Mouse (Mus musculus): ENCODE data around the gene Vps18. TPM values are rescaled to one million over a fixed set of nuclear protein-coding genes. Genes with fewer than 3 reads are reported as not detected.
A peak's percentile ranks its signal among the peaks of the same experiment; 100 is the strongest.

Vps18 gene
- total and polyA plus RNA-seq, 2 experiments from 2014 or later = 20.5 to 34.0 TPM

DNA sequence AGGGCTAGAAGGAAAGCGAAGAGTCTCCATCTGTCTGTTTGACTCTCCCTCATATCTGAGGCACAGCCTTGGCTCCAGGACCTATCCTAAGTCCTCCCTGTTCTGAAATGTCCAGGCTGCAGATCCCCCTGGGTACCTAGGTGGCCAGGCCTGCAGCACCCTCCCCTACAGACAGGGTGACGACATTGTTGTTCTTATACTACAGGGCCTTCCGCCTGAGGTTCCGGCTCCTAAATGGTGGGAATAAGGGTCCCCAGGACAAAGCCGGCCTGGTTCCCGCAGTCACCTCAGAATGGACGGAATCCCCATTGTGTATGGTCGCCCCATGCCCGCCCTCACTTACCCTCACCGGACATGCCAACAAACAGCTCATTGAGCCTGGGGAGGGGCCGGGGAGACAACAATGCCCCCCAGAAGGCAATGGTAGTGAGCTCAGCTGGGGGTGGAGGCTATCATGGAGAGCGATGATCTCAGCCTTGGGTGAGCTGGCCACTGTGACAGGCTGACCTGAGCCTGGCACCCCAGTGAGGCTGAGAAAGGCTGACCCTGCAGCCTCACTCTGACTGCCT lies 26.3 kb downstream of the Vps18 start:
- Histone ChIP-seq H3K27me3 (ENCODE audit: insufficient read depth, low read length) (0 out of 2 replicates have a peak, but pooled peaks cover 3% of the 10 kb centered on the region), H3K27ac (no peak overlapping the region), H3K36me3 (ENCODE audit: insufficient read depth, low read length) (no peaks in the 10 kb centered on the region), H3K4me3 (ENCODE audit: low read length) (no peak overlapping the region), H3K4me2 (ENCODE audit: low read depth, low read length) (no peak overlapping the region), H3K9me3 (ENCODE audit: low read length) (no peaks in the 10 kb centered on the region), H3K9ac (replicated peaks; ENCODE audit: low read length) (no peak overlapping the region), H3K4me1 (ENCODE audit: insufficient read depth, low read length) (no peaks in the 10 kb centered on the region)
- 58% methylated on average over 12 of the region's 12 CpGs for WGBS
- DNase-seq (ENCODE audit: low spot score) (no peak), ATAC-seq (no peak)
- no peak for TF ChIP-seq CTCF (IDR thresholded peaks at IDR 0.05; ENCODE audit: low read depth)

DNA sequence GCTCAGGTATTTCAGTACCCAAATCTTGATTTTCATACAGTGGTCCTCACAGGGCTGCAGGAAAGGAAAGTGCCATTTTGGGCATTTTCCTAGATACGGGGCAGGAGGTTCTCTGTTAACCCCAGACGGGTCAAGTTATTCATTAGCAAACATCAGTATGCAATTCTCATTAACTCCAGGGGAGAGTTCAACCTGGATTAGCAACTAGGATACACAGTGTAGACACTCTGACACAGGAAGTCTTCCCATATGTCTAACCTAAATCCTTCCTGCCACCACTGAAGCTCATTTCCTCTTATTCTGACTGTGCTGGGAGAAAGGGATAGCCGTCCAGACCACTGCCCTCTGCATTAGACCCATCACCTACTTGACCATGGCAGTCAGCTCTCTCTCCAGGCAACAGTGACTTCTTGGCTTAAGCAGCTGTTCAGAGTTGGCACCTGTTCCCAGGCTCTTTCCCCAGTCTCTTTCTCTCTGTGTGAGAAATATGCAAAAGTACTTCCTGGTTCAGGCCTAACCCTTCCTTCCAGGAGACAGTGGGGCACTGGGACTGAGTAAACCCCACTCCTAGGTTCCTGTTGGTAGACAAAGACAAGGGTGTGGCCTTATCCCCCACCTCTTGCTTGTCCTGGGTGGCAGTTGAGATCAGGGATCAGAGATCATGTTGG lies 29.6 kb downstream of the Vps18 start:
- Histone ChIP-seq H3K9ac (replicated peaks; ENCODE audit: low read length) (no peak overlapping the region), H3K27me3 (ENCODE audit: insufficient read depth, low read length) (peaks cover 20% of the 10 kb centered on the region; the same call in 1 of the 2 replicates), H3K9me3 (ENCODE audit: low read length) (no peaks in the 10 kb centered on the region), H3K4me1 (ENCODE audit: insufficient read depth, low read length) (peaks cover 12% of the 10 kb centered on the region), H3K36me3 (ENCODE audit: insufficient read depth, low read length) (no peaks in the 10 kb centered on the region), H3K4me3 (ENCODE audit: low read length) (no peak overlapping the region), H3K27ac (no peak overlapping the region), H3K4me2 (ENCODE audit: low read depth, low read length) (no peak overlapping the region)
- TF ChIP-seq CTCF (IDR thresholded peaks at IDR 0.05; ENCODE audit: low read depth) = no peak
- WGBS = 75% methylated on average over 3 of the region's 3 CpGs
- ATAC-seq = no peak
- no peak for DNase-seq (ENCODE audit: low spot score)

DNA sequence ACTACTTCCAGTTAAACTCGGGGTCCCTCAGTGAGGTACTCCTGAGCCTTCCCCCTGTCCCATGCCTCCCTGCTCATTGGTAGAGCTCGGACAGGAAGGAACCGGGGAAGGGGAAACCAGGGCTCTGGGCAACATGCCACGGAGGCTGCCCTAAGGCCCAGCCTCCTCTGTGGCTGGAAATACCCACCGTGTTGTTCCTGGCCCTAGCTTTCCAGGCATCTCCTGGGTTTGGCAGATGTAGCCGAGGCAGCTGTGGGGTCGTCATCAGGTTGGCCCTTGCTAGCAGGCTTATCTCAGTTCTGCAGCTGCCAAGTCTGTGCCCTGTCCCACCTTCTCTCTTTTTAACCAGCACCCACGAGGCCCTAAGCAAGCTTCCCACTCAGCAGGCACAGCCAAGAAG lies 32.0 kb downstream of the Vps18 start:
- ATAC-seq (no peak), DNase-seq (ENCODE audit: low spot score) (no peak)
- no peak overlapping the region for H3K4me2 ChIP-seq (ENCODE audit: low read depth, low read length)
- H3K9me3 ChIP-seq (ENCODE audit: low read length) = no peaks in the 10 kb centered on the region
- TF ChIP-seq CTCF (IDR thresholded peaks at IDR 0.05; ENCODE audit: low read depth) = no peak
- 53% methylated on average over 8 of the region's 8 CpGs for WGBS
- peaks cover 33% of the 10 kb centered on the region for H3K27me3 ChIP-seq (ENCODE audit: insufficient read depth, low read length)
- H3K9ac ChIP-seq (replicated peaks; ENCODE audit: low read length) = no peak overlapping the region
- no peaks in the 10 kb centered on the region for H3K36me3 ChIP-seq (ENCODE audit: insufficient read depth, low read length)
- no peak overlapping the region for H3K27ac ChIP-seq
- H3K4me3 ChIP-seq (ENCODE audit: low read length) = no peak overlapping the region
- H3K4me1 ChIP-seq (ENCODE audit: insufficient read depth, low read length) = peaks cover 25% of the 10 kb centered on the region

DNA sequence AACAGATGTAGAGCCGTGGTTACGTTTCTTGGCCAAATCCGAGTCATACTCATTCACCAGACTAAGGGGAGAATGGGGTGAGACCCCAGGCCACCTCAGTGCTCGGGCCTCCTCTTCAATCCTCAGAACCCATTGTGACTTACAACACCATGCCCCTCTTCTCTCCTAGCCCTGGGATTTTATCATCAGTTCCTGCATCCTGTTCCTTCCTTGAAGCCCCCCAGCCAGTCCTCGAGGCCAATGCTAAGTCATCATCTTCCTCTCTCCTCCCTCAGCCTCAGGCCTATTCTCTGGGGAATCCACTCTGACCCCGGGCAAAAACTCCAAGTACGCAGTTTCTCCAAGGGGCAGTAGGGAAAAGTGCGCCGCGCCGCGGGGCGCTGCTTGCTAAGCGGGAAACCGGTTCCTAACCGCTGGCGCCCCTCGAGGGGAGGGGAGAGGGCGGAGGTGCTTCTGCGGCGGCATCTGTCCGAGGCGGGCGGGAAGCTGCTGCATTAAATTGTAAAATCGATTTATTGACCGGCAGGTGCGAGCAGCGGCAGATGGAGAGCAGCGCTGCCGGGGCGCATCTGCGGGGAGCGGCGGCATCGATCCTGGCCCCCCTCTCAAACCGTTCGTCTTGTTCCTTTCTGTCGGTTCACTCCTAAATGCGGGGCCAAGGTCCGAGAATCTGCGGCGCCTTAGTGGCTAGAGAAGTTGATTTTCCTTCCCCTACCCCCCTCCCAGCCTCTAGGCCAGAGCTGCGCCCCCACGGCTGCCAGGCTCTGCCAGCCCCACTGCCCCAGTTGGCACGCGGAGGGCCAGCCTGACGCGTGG lies 33.4 kb downstream of the Vps18 start:
- no peak overlapping the region for H3K27ac ChIP-seq
- peak overlapping the region; percentile 44 for H3K9ac ChIP-seq (replicated peaks; ENCODE audit: low read length)
- no peaks in the 10 kb centered on the region for H3K9me3 ChIP-seq (ENCODE audit: low read length)
- H3K27me3 ChIP-seq (ENCODE audit: insufficient read depth, low read length) = peaks cover 37% of the 10 kb centered on the region
- ATAC-seq = no peak
- H3K4me1 ChIP-seq (ENCODE audit: insufficient read depth, low read length) = peaks cover 28% of the 10 kb centered on the region
- DNase-seq (ENCODE audit: low spot score) = peak; percentile 32
- TF ChIP-seq CTCF (IDR thresholded peaks at IDR 0.05; ENCODE audit: low read depth) = no peak
- peak overlapping the region; percentile 27 for H3K4me3 ChIP-seq (ENCODE audit: low read length)
- 4% methylated on average over 48 of the region's 48 CpGs for WGBS
- H3K4me2 ChIP-seq (ENCODE audit: low read depth, low read length) = peak overlapping the region; percentile 72
- H3K36me3 ChIP-seq (ENCODE audit: insufficient read depth, low read length) = no peaks in the 10 kb centered on the region

DNA sequence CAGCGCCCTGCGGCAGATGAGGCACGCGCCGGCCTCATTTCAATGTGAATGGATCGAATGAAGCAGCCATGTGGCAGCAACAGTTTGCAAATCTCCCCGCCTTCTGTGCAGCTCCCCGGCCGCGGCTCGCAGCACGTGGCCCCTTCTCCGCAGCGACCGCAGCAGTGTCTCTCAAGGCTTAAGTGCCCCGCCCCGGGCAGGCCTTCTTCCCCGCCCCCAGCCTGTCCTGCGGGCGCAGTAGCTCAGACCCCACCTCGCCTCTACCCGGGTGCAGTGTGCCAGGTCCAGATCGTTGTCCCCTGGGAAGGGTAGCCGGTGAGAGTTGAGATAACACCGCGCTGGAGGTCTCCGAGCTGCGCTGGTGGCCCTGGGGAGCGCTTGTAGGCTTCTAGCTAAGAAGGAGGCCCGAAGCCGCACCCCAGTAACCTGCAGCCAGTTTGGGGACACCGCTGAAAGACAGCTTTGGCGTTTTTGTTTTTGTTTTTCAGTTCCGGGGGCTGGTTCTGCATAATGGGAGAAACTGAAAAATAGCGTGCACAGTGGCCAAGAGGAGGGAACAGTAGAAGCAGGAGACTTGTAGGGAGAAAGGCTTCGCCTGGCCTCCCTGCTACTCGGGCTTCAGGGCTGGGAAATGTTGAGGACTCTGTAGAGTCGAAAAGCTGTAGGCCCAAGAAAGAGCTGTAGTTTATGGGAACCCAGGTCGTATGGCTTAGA lies 34.2 kb downstream of the Vps18 start:
- H3K4me2 ChIP-seq (ENCODE audit: low read depth, low read length) = peak overlapping the region; percentile 72
- peak overlapping the region; percentile 44 for H3K9ac ChIP-seq (replicated peaks; ENCODE audit: low read length)
- no peaks in the 10 kb centered on the region for H3K36me3 ChIP-seq (ENCODE audit: insufficient read depth, low read length)
- TF ChIP-seq CTCF (IDR thresholded peaks at IDR 0.05; ENCODE audit: low read depth) = no peak
- no peaks in the 10 kb centered on the region for H3K9me3 ChIP-seq (ENCODE audit: low read length)
- DNase-seq (ENCODE audit: low spot score) (peak; percentile 87), ATAC-seq (peak; percentile 70)
- no peak overlapping the region for H3K27ac ChIP-seq
- H3K4me3 ChIP-seq (ENCODE audit: low read length) = peak overlapping the region; percentile 27
- peaks cover 37% of the 10 kb centered on the region for H3K27me3 ChIP-seq (ENCODE audit: insufficient read depth, low read length)
- 6% methylated on average over 39 of the region's 39 CpGs for WGBS
- peaks cover 28% of the 10 kb centered on the region for H3K4me1 ChIP-seq (ENCODE audit: insufficient read depth, low read length)

DNA sequence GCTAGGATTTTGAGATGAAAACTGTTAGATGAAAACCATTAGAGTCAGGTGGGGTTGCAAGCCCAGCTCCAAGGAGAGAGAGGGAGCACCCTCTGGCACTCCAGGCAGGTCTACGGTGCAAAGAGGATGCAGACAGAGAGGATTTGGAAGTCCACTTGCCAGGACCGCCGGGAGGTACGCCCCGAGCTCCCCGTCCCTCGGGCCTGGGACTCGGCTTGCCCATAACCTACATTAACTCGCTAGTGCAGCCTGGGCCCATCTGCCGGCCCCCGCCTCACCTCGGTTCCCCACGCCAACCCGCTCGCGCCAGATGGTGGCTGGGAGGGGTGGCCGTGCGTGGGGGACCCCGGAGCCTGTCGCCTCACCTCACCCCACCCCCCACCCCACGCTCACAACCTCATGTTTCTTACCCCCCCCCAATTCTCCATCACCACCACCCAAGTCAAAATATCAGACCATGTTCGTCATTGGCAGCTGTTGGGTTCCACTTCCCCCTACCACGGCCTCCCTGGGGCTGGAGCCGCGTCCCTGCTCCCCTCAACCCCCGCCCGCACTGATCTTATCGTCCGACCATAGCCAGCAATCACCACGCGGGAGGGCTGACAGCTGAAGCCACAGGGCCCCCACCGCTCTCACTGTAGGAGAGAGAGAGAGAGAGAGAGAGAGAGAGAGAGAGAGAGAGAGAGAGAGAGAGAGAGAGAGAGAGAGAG lies 35.5 kb downstream of the Vps18 start:
- 4% methylated on average over 32 of the region's 32 CpGs for WGBS
- Histone ChIP-seq H3K27ac (no peak overlapping the region), H3K27me3 (ENCODE audit: insufficient read depth, low read length) (peaks cover 44% of the 10 kb centered on the region), H3K36me3 (ENCODE audit: insufficient read depth, low read length) (no peaks in the 10 kb centered on the region), H3K9ac (replicated peaks; ENCODE audit: low read length) (no peak overlapping the region), H3K4me3 (ENCODE audit: low read length) (no peak overlapping the region), H3K9me3 (ENCODE audit: low read length) (no peaks in the 10 kb centered on the region), H3K4me1 (ENCODE audit: insufficient read depth, low read length) (peaks cover 29% of the 10 kb centered on the region), H3K4me2 (ENCODE audit: low read depth, low read length) (peak overlapping the region; percentile 98)
- DNase-seq (ENCODE audit: low spot score) = no peak
- ATAC-seq = no peak
- TF ChIP-seq CTCF (IDR thresholded peaks at IDR 0.05; ENCODE audit: low read depth) = no peak
